Mouse (Mus musculus) ES-CJ7 (cell line): ENCODE measurements around the gene Ric1.

Experiments used
- DNase-seq: peaks from one replicate; pipeline ENCODE4 v3.0.0; 2011; ENCODE audit warnings: low read depth, low spot score

Ric1 gene

DNA sequence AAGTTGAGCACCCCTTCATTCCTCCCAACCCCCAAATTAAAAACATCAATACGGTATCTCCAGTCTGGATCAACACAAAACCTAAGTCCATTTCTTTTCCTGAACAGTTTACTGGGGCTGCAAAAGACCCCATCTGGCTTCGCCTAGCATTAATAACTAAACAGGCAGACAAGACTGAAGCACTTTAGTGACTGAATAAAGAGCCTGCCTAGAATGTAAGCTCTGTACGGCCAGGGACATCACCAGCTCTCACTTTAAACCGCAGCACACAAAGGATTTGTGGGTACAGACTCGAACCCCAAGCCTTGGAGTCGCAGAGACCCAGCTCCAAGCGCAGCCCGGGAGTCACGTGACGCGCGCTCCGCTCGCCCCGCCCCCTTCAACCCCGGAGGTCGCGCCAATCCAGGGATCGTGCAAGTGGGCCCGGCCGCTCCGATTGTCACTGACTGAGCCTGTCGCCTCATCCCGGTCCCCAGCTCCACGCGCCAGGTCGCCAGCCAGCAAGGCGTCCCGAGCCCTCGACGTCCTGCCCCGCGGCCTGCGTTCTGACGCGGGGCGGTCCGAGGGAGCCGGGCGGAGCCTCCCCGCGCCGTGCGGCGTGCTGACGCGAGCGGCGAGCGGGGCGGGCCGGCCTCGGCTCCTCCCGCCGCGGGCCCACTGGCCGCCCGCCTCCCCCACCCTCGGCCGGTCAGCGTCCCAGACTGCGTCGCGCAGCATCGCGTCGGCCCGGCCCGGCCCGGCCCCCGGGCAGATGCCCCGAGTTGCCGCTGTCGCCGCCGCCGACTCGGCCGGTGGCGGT, at the start of gene Ric1:
Gene Ric1 (plus strand): TSS at position 646 of the 799 bp plus-strand sequence.
- DNase-seq, result peak; percentile 83

DNA sequence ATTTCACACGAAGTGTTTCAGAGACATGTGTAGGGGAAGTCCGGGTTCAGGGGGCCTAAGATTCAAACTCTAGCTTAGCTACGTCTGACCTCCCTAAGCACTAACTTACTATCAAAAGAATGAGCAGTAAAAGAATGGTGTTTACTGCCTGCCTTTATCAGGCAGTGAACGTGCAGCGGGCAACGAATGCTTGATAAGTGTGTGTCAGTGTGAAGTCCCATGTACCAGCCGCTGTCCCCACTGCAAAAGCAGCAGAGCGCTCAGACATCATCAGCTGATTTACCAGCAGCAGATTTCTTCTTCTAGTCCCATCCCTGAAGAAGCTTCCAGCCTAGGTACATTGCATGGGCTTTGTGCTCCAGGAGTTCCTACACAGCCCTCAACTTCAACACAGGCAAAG, 49.7 kb upstream of the Ric1 start:
- DNase-seq, result no peak

DNA sequence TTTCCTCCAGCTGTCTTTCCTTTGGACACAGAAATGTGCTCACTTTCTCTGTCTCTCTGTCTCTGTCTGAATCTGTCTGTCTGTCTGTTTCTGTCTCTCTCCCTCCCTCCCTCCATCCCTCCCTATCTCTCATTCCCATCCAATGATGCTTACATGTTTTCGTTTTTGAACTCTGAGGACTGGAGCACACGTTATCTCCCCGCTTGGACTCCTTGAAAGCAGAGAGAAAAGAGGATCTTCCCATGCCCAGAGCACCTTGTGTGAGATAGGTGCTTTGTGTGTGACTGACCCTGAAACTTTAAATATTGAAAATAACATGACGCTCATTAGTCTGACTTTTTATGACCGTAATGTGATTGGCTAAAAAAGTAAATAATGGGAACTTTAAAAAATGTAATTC, 49.1 kb upstream of the Ric1 start:
- DNase-seq, result no peak

DNA sequence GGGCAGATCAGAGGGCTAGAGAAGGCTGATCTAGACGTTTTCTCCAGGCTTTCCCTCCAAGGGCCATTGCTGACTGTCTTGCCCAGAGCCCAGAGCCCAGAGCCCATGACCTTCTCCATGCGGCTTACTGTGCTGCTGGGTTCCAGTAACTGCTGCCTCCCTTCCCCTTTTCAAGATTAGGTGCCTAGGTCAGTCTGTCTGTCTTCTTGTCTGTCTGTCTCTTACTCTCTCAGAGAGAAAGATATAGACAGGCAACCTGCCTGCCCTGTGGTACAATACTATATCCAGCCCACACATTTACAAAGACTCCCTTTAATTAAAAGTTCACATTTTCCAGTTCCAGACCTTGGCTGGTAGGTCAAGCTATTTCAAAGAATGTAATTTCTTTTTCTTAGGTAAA, 47.3 kb upstream of the Ric1 start:
- no peak for DNase-seq

DNA sequence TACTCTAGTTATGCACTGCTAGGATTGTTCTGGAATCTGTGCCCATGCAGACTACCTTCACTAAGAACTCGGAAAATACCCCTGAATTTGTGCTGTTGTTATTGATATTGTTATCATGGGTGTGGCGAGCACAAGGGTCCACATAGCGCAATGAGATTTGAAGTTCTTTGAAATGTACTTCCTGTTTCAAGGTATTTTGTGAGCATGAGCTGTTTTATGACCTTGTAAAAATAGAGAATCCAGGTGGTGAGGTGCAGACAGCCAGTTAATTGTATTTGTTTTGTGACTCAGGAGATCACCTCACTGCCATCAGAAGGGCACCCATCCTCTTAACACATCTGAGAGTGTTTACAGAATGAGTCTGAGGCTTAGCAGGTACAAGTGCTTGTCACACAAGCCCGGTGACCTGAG, 46.9 kb upstream of the Ric1 start:
- DNase-seq, result no peak

DNA sequence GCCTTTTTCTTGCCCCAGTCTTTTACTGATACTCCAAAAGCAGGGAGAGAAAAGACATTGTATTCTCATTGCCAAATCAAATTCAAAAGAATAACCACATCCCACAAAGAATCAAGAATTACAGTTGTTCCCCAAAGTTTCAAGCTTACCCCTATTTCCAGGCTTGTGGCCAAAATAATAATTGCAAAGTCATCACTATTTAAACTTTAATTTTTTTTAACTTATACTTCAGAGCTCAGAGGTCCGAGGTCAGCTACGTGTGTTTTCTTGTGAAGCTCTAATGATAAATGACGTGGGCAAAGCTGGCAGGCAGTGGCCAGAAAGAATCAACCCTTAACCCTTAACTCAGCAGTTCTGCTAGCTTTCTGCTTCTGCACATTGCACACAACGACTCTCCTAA, 43.5 kb upstream of the Ric1 start:
- no peak for DNase-seq

DNA sequence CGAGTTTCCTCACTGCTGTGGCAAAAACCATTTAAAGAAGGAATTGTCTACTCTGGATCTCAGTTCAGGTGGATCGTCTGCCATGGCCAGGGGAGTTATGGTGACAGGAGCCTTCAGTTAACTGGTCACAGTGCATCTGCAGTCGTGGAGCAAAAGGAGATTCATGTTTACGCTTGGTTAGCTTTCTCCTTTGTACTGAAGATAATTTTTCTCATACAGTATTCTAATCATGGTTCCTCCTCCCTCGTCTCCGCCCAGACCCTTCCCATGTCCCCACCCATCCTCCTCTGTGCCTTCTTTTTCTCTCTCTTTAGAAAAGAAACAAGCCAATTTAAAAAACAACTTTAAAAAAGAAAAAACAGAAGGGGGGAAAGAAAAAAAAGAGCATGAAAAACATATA, 40.5 kb upstream of the Ric1 start:
- DNase-seq, result no peak

DNA sequence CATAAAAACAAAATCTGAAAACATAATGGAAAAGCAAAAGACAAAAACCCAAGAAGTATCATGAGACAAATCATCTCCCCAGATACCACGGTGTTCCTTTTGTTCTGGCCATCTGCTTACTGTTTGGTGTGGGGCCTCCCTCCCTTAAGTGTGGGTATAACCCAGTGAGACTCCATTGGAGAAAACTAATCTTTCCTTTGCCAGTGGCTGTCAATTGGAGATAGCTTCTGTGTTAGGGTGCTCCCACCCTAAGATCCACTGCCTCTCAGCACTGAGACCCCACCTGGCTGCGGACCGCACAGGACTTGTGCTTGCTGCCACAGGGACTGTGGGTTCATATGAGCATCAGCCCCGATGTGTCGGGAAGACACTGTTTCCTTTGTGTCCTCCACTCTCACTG, 39.9 kb upstream of the Ric1 start:
- DNase-seq, result no peak

DNA sequence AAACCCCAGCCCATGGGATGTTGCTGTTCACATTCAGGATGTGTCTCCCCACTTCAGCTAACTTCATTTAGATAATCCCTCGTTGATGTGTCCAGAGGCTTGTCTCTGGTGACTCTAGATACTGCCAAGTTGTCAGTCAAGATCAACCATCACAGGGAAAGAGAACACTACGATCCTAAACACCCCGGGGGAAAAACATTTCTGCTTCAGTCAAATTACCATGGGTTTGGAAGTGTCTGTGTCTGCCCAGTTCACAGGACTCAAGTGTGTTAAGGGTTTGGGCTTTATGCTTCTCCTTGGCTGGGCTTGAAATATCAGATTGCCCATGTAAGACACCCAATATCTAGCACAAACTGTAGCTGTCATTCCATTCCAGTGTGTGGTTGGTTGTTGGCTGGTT, 39.4 kb upstream of the Ric1 start:
- no peak for DNase-seq

DNA sequence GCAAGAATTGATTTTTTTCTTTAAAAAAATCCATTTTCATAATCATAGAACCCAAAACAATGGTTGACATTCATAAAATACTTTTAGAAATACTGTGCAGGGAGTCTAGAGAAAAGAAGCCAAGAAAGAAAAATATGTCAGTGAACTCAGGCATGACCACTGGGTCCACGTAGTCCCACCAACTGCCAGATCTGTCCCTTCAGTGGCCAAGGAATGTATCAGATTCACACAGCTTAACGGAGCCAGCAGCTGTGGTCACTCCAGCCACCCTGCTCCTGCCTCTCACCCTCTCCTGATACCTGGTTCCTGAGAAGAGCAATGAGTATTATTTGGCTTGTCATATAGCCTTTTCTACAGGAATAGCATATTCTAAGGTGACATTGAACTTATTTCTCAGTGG, 38.7 kb upstream of the Ric1 start:
- no peak for DNase-seq

DNA sequence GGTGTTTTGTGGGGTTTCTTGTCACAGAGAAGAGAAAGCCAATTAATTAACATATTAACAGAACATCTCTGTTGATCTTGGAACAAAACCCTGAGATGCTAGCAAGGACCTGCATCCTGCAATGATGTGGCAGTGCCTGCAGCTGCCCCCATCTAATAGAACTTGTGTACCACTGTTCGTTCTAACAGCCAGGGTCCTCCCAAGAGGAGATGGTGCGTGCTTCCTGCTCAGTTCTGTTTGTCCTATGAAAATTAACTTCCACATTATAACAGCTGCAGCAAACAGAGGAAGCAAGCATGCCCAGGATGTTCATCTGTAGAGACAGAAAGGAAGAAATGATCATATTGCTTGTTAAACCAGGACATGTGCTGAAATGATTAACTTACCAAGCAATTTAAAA, 37.5 kb upstream of the Ric1 start:
- DNase-seq, result no peak

DNA sequence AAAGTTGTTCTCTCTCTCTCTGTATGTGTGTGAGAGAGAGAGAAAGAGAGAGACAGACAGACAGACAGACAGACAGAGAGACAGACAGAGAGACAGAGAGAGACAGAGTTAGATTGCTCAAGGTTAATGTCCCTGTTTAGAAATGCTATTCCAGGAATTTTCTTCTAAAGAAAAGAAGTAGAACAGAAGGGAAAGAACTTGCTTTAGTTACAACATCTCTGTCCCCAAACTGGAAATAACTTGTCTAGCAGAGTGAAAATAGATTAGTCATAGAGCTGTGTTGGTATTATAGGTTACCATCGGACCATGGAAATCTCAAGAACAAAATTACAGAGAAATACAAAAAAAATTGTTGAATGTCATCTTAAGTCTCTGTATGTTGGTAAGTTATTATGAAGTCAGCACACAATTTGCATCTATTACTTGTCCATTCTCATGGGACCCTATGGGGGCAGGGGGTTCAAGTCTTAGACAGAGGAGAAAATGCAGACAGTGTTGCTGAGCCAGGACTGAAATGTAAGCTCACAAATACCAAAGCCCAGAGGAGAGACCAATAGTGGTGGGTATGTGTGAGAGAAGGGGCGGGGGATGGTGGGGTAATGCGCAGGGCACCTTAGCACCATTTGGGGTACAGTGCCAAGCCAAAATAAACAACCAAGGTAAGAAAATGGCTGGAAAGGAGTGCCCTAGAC, 36.7 kb upstream of the Ric1 start:
- DNase-seq, result no peak

DNA sequence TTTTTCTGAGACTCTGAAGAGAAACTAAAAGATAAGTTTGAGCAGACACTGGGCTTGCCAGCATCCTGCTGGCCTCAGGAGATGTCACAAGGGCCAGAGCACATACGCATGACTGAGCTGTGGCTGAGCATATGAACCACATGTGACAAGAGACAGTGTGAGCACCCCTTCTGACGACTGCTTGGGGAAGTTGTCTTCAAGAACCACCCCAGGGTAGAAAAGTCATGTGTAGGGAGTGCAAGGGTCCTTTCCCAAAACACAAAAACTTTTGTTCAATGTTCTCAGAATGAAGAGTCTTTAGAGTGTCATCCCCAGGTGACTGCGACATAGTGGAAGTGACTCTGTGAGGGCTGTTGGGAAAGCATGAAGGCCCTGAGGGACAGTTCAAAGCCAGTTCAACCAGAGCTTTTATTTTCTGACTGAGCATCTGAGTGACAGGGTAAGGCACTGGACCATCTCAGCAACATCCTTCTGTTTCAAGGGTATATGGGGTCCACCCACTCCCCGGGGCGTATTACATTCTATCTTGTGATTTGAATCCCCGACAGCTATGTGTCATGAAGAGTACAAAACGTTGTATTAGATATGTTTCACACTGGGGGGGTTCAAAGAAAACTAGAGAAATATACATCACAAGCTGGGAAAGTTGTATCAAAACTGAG, 35.4 kb upstream of the Ric1 start:
- DNase-seq, result no peak

DNA sequence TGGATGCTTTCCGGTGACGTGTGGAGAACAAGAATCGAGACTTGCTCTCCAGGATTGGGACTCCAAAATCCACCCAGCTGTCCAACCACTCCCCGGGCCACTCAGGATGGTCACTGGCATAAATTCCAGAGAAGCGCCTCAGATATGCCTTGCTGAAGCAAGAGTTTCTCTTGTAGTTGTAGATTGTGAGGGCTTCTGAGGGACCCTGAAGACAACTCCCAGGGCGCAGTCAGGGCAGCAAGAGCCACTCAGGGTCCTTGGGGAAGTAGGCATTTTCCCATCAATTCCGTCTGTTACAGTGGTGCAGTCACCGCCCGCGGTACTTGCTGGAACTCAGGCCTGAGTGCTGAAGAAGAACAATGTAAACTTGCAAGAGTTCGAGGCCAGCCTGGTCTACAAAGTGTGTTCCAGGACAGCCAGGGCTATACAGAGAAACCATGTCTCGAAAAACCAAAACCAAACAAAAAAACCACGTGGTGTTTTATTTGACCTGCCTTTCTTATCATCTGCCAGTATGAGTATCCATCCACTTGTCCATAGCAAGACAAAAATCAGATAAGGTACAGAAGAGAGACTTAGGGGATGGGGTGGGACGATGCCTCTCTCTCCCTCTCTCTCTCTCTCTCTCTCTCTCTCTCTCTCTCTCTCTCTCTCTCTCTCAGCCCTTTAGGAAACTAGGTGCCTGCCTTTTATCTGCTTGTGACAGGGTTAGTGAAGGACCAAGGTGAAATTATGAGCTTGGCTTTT, 34.6 kb upstream of the Ric1 start:
- DNase-seq, result no peak

DNA sequence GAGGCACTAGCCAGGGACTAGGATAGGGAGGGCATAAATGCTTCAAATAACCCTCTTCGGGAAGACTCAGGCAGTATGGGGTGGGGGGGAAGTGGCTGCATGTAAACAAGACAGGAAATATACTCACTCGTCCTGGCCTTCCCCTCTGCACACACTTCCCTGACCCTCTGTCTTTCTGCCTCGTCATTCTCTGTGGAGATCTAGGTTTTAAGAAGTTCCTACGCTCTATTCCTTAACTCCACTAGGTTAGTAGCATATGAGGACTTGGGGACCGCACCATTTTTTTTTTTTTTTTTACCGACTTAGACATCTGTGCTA, 34.0 kb upstream of the Ric1 start:
- DNase-seq, result no peak

DNA sequence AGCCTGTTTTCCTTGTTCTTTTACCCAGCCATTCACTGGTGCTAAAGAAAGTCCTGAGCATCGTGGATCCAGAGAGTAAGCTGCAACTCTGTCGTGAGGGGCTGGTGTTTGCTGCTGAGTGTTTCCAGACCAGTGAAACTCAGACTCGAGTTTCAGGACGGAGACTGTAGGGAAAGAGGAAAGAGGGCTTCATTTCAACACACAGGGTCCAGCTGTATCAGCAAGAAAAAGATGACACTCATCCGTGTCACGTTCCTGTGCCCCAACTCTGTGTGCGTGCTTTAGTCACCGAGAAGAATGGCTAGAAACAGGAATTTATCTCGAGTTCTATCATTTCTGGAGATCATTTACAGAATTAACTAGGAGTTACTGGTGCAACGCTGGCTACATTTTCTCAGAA, 33.7 kb upstream of the Ric1 start:
- no peak for DNase-seq

DNA sequence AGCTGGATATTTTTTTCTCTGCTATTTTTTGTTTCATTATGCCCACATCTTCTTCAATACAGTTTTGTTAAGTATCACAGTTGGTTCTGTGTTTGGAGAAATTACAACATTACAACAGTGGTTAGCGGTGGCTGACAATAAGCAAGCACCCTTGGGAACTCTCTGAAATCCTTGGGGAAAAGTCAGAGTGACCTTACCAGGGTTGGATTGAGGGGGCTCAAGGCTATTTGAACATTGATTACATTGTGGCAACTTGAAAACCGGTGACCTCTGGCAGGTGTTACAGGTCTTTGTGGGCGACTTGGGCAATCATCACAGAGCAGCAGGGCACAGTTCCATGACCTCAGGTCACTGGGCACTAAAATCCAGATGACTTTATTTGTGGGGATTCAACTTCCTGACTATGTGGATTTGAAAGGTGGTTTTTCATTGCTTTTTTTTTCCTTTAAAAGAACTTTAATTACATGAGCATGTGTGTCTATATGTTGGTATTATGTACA, 32.2 kb upstream of the Ric1 start:
- no peak for DNase-seq

DNA sequence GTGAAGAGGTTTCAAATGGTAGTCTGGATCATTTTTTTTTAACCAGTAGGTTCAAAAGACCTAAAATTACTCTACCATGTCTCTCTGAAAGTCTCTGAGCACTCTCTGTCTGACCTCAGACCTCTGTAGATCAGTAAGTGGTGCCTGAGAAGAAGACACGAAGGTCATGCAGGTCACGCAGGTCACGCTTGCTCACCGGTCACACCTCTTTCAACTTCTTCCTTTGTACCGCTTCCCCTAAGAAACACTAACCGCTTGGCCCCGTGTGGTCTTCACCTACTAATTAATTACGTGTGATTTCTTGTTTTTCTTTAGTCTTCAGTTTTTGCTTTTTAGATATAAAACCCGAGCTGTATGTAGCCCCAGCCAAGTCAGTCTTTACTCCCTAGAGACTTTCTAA, 30.6 kb upstream of the Ric1 start:
- no peak for DNase-seq

DNA sequence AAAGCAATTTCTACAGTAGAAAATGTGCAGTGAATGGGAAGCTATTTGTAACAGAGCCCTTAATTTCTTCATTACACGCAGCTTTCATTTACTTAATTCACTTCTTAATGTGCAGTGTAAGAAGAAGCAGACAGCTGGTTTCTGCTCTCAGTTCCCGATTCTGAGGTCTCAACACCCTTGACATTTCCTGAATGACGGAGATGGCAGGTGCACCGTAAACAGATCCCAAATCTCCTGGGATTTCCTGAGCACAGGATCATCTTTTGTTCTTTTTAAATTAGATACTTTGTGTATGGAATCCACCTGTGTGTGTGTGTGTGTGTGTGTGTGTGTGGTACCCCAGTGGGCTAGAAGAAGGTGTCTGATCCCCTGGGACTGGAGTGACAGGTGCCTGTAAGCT, 27.6 kb upstream of the Ric1 start:
- no peak for DNase-seq

DNA sequence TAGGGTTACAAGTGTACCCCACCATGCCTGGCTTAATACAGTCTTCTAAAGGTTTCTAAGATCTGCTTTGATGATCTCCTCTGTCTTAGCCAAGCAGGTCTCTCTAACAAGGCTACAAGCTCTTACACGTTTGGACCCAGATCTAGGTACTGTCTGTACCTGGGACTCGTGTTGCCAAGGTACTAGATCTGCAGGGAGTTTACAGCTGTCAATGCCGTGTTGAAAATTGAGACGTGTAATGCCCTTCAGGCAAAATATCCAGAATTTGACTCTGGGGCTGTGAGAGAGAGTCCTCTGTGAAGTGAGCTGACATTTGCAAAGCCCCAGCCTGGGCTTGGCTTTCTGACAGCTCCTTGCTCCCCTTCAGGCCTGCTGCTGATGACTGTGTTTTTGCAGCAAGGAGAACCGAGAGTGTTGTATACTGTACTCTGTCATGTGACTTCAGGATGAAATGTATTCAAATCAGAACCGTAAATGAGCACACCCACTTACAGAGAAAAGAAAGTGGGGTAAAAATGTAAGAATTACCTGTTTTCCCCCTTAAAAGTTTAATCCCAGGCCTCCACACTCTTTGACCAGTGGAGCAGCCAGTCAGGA, 26.0 kb upstream of the Ric1 start:
- no peak for DNase-seq

DNA sequence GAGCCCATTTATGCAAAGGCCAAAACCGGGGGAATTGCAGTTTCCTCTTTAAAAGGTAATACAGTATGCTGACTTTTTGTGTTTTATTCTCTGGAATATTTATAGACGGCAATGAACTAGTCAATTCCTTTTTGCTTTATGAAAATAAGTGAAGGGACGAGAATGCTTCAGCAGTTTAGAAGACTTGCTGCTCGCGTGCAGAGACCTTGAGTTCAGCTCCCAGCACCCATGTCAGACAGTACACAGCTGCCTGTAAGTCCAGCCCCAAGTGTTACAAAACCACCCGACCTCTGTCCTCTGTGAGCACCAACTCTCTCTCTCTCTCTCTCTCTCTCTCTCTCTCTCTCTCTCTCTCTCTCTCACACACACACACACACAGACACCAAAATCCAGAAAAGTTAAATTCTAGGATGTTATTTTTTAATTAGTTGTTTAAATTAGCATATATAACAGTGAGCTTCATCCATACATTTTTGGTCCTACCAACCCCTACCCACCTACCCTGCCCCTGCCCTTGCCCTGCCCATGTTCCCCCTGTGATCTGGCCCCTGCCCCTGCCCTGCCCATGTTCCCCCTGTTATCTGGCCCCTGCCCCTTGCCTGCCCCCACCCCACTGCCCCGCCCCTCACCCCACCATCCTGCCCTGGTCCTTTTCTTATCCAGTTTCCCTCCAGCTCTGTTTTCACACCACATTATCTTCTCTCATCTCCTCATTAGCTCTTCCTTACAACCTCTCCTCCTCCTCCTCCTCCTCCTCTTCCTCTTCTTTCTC, 25.1 kb upstream of the Ric1 start:
- DNase-seq, result no peak
